Mouse (Mus musculus): ENCODE measurements at regions not wholly inside any gene's neighbourhood (a gene's known extent, or its start where the extent isn't known, plus 50 kb on each side); places are given as distances from the start of the nearest gene placed in this dataset.

GRCm38 (mm10) chr7:61836827-61837226 is 509.5 kb upstream of the Ndn start:
- 84% methylated on average over 1 of the region's 1 CpGs for WGBS
- ATAC-seq (ENCODE audit: low FRiP score, low TSS enrichment), result no peak
- Histone ChIP-seq H3K4me3 (ENCODE audit: low read length) (no peak overlapping the region), H3K36me3 (ENCODE audit: insufficient read depth, low read length) (no peaks in the 10 kb centered on the region), H3K9ac (replicated peaks; ENCODE audit: low read length) (no peak overlapping the region), H3K27me3 (ENCODE audit: insufficient read depth, low read length) (no peaks in the 10 kb centered on the region), H3K9me3 (ENCODE audit: low read length) (0 out of 2 replicates have a peak, but pooled peaks cover 3% of the 10 kb centered on the region), H3K4me1 (ENCODE audit: insufficient read depth, low read length) (no peaks in the 10 kb centered on the region), H3K27ac (ENCODE audit: low read length) (no peak overlapping the region), H3K4me2 (replicated peaks; ENCODE audit: low read depth, low read length) (no peak overlapping the region)

GRCm38 (mm10) chr7:61837240-61837639 is 509.1 kb upstream of the Ndn start:
- H3K4me3 ChIP-seq (ENCODE audit: low read length), result no peak overlapping the region
- no peaks in the 10 kb centered on the region for H3K4me1 ChIP-seq (ENCODE audit: insufficient read depth, low read length)
- H3K27ac ChIP-seq (ENCODE audit: low read length), result no peak overlapping the region
- H3K9me3 ChIP-seq (ENCODE audit: low read length), result 0 out of 2 replicates have a peak, but pooled peaks cover 3% of the 10 kb centered on the region
- no peak overlapping the region for H3K9ac ChIP-seq (replicated peaks; ENCODE audit: low read length)
- no peaks in the 10 kb centered on the region for H3K36me3 ChIP-seq (ENCODE audit: insufficient read depth, low read length)
- peak; percentile 85 for ATAC-seq (ENCODE audit: low FRiP score, low TSS enrichment)
- no peak overlapping the region for H3K4me2 ChIP-seq (replicated peaks; ENCODE audit: low read depth, low read length)
- H3K27me3 ChIP-seq (ENCODE audit: insufficient read depth, low read length), result no peaks in the 10 kb centered on the region

GRCm38 (mm10) chr7:61851949-61852348 is 494.4 kb upstream of the Ndn start:
- no peak overlapping the region for H3K4me2 ChIP-seq (replicated peaks; ENCODE audit: low read depth, low read length)
- no peak overlapping the region for H3K4me3 ChIP-seq (ENCODE audit: low read length)
- H3K4me1 ChIP-seq (ENCODE audit: insufficient read depth, low read length), result no peaks in the 10 kb centered on the region
- WGBS, result 83% methylated on average over 1 of the region's 1 CpGs
- no peaks in the 10 kb centered on the region for H3K27me3 ChIP-seq (ENCODE audit: insufficient read depth, low read length)
- H3K27ac ChIP-seq (ENCODE audit: low read length), result no peak overlapping the region
- ATAC-seq (ENCODE audit: low FRiP score, low TSS enrichment), result no peak
- no peaks in the 10 kb centered on the region for H3K9me3 ChIP-seq (ENCODE audit: low read length)
- no peak overlapping the region for H3K9ac ChIP-seq (replicated peaks; ENCODE audit: low read length)
- no peaks in the 10 kb centered on the region for H3K36me3 ChIP-seq (ENCODE audit: insufficient read depth, low read length)

- H3K4me3 ChIP-seq (ENCODE audit: low read length), result no peak overlapping the region
- H3K4me2 ChIP-seq (replicated peaks; ENCODE audit: low read depth, low read length), result no peak overlapping the region
- 0 out of 2 replicates have a peak, but pooled peaks cover 2% of the 10 kb centered on the region for H3K9me3 ChIP-seq (ENCODE audit: low read length)
- H3K4me1 ChIP-seq (ENCODE audit: insufficient read depth, low read length), result no peaks in the 10 kb centered on the region
- H3K9ac ChIP-seq (replicated peaks; ENCODE audit: low read length), result no peak overlapping the region
- H3K27me3 ChIP-seq (ENCODE audit: insufficient read depth, low read length), result no peaks in the 10 kb centered on the region
- H3K36me3 ChIP-seq (ENCODE audit: insufficient read depth, low read length), result no peaks in the 10 kb centered on the region
- no peak for ATAC-seq (ENCODE audit: low FRiP score, low TSS enrichment)
- H3K27ac ChIP-seq (ENCODE audit: low read length), result no peak overlapping the region
Measured at GRCm38 (mm10) chr7:61864517-61864916, 481.9 kb upstream of the Ndn start.

- Histone ChIP-seq H3K4me3 (ENCODE audit: low read length) (no peak overlapping the region), H3K9me3 (ENCODE audit: low read length) (0 out of 2 replicates have a peak, but pooled peaks cover 2% of the 10 kb centered on the region)
Measured at GRCm38 (mm10) chr7:61866376-61866775, 480.0 kb upstream of the Ndn start.

GRCm38 (mm10) chr7:61876220-61876619 is 470.1 kb upstream of the Ndn start:
- Histone ChIP-seq H3K9ac (replicated peaks; ENCODE audit: low read length) (no peak overlapping the region), H3K4me3 (ENCODE audit: low read length) (no peak overlapping the region), H3K4me2 (replicated peaks; ENCODE audit: low read depth, low read length) (no peak overlapping the region), H3K27me3 (ENCODE audit: insufficient read depth, low read length) (no peaks in the 10 kb centered on the region), H3K9me3 (ENCODE audit: low read length) (peaks cover 2% of the 10 kb centered on the region; the same call in 1 of the 2 replicates), H3K27ac (ENCODE audit: low read length) (no peak overlapping the region), H3K4me1 (ENCODE audit: insufficient read depth, low read length) (no peaks in the 10 kb centered on the region), H3K36me3 (ENCODE audit: insufficient read depth, low read length) (no peaks in the 10 kb centered on the region)
- WGBS, result 62% methylated on average over 3 of the region's 3 CpGs
- no peak for ATAC-seq (ENCODE audit: low FRiP score, low TSS enrichment)

More at GRCm38 (mm10) chr7:61866376-61866775, 480.0 kb upstream of the Ndn start:
- 91% methylated on average over 2 of the region's 2 CpGs for WGBS
- Histone ChIP-seq H3K9ac (replicated peaks; ENCODE audit: low read length) (no peak overlapping the region), H3K4me1 (ENCODE audit: insufficient read depth, low read length) (no peaks in the 10 kb centered on the region), H3K27ac (ENCODE audit: low read length) (no peak overlapping the region), H3K4me2 (replicated peaks; ENCODE audit: low read depth, low read length) (no peak overlapping the region), H3K36me3 (ENCODE audit: insufficient read depth, low read length) (no peaks in the 10 kb centered on the region), H3K27me3 (ENCODE audit: insufficient read depth, low read length) (no peaks in the 10 kb centered on the region)
- no peak for ATAC-seq (ENCODE audit: low FRiP score, low TSS enrichment)

- Histone ChIP-seq H3K9ac (replicated peaks; ENCODE audit: low read length) (no peak overlapping the region), H3K27ac (ENCODE audit: low read length) (no peak overlapping the region), H3K36me3 (ENCODE audit: insufficient read depth, low read length) (no peaks in the 10 kb centered on the region), H3K4me1 (ENCODE audit: insufficient read depth, low read length) (no peaks in the 10 kb centered on the region), H3K4me3 (ENCODE audit: low read length) (no peak overlapping the region), H3K27me3 (ENCODE audit: insufficient read depth, low read length) (no peaks in the 10 kb centered on the region), H3K4me2 (replicated peaks; ENCODE audit: low read depth, low read length) (no peak overlapping the region), H3K9me3 (ENCODE audit: low read length) (peaks cover 2% of the 10 kb centered on the region; the same call in 1 of the 2 replicates)
- WGBS, result 44% methylated on average over 2 of the region's 2 CpGs
- peak; percentile 80; the same call in 1 of the 2 replicates for ATAC-seq (ENCODE audit: low FRiP score, low TSS enrichment)
Measured at GRCm38 (mm10) chr7:61877311-61878065, 468.9 kb upstream of the Ndn start.

- Histone ChIP-seq H3K9me3 (ENCODE audit: low read length) (peaks cover 2% of the 10 kb centered on the region; the same call in 1 of the 2 replicates), H3K4me3 (ENCODE audit: low read length) (no peak overlapping the region), H3K27me3 (ENCODE audit: insufficient read depth, low read length) (no peaks in the 10 kb centered on the region), H3K9ac (replicated peaks; ENCODE audit: low read length) (no peak overlapping the region), H3K4me1 (ENCODE audit: insufficient read depth, low read length) (no peaks in the 10 kb centered on the region), H3K36me3 (ENCODE audit: insufficient read depth, low read length) (no peaks in the 10 kb centered on the region), H3K4me2 (replicated peaks; ENCODE audit: low read depth, low read length) (no peak overlapping the region), H3K27ac (ENCODE audit: low read length) (no peak overlapping the region)
- WGBS, result 62% methylated on average over 2 of the region's 2 CpGs
- ATAC-seq (ENCODE audit: low FRiP score, low TSS enrichment), result no peak
Measured at GRCm38 (mm10) chr7:61878095-61878494, 468.3 kb upstream of the Ndn start.

- Histone ChIP-seq H3K9ac (replicated peaks; ENCODE audit: low read length) (no peak overlapping the region), H3K4me1 (ENCODE audit: insufficient read depth, low read length) (no peaks in the 10 kb centered on the region), H3K27ac (ENCODE audit: low read length) (no peak overlapping the region), H3K4me3 (ENCODE audit: low read length) (no peak overlapping the region), H3K4me2 (replicated peaks; ENCODE audit: low read depth, low read length) (no peak overlapping the region), H3K27me3 (ENCODE audit: insufficient read depth, low read length) (no peaks in the 10 kb centered on the region), H3K9me3 (ENCODE audit: low read length) (peaks cover 2% of the 10 kb centered on the region; the same call in 1 of the 2 replicates), H3K36me3 (ENCODE audit: insufficient read depth, low read length) (no peaks in the 10 kb centered on the region)
- no peak for ATAC-seq (ENCODE audit: low FRiP score, low TSS enrichment)
Measured at GRCm38 (mm10) chr7:61878585-61878984, 467.8 kb upstream of the Ndn start.

All from kidney, embryonic 16.5 days (tissue).